Mouse (Mus musculus): ENCODE data around the gene Zdhhc22. TPM values are rescaled to one million over a fixed set of nuclear protein-coding genes. Genes with fewer than 3 reads are reported as not detected.

The Zdhhc22 gene
- polyA plus RNA-seq (2012; fragmentation: generic; extraction: Trizol), result 0.01 TPM

GRCm38 (mm10) chr12:86989890-86990754 lies at the start of gene Zdhhc22:
Gene Zdhhc22 (minus strand): TSS chr12:86990430.
- Histone ChIP-seq H3K4me2 (ENCODE audit: low read depth) (no peak within 1 kb of the TSS), H3ac (ENCODE audit: control insufficient read depth, insufficient read length) (no peak within 1 kb of the TSS), H3K79me2 (ENCODE audit: control insufficient read depth, insufficient read depth) (no peaks in the 10 kb centered on the region), H3K4me3 (no peak within 1 kb of the TSS), H3K36me3 (ENCODE audit: control insufficient read depth, insufficient read depth) (no peaks in the 10 kb centered on the region), H3K27me3 (ENCODE audit: control insufficient read depth, insufficient read depth, insufficient read length) (peaks cover 56% of the 10 kb centered on the region)
- no peak for TF ChIP-seq POLR2AphosphoS2 (IDR thresholded peaks at IDR 0.05; ENCODE audit: insufficient read length, low read depth)
- TF ChIP-seq TCF3 (IDR thresholded peaks at IDR 0.05; ENCODE audit: insufficient read length, low read depth), result no peak
- no peak for TF ChIP-seq E2F4 (IDR thresholded peaks at IDR 0.05; ENCODE audit: insufficient read depth)
- TF ChIP-seq SRF (IDR thresholded peaks at IDR 0.05; ENCODE audit: control insufficient read depth, insufficient read length, low read depth), result no peak
- TF ChIP-seq MYOG (IDR thresholded peaks at IDR 0.05; ENCODE audit: control insufficient read depth in 1 of 3, insufficient read depth in 1 of 3, insufficient read length in 2 of 3, low read depth in 2 of 3), result no peak
- TF ChIP-seq MAX (IDR thresholded peaks at IDR 0.05; ENCODE audit: low read depth), result no peak
- TF ChIP-seq POLR2A (IDR thresholded peaks at IDR 0.05; ENCODE audit: insufficient read length, low read depth), result no peak
- TF ChIP-seq USF1 (IDR thresholded peaks at IDR 0.05; ENCODE audit: low read depth), result no peak
- TF ChIP-seq REST (IDR thresholded peaks at IDR 0.05; ENCODE audit: insufficient read depth, insufficient read length), result peak; percentile 64

GRCm38 (mm10) chr12:87036631-87037030 lies 46.4 kb upstream of the Zdhhc22 start:
- Histone ChIP-seq H3K27me3 (ENCODE audit: control insufficient read depth, insufficient read depth, insufficient read length) (no peaks in the 10 kb centered on the region), H3K79me2 (ENCODE audit: control insufficient read depth, insufficient read depth) (no peaks in the 10 kb centered on the region), H3ac (ENCODE audit: control insufficient read depth, insufficient read length) (no peak overlapping the region), H3K4me3 (no peak overlapping the region), H3K4me2 (ENCODE audit: low read depth) (no peak overlapping the region), H3K36me3 (ENCODE audit: control insufficient read depth, insufficient read depth) (no peaks in the 10 kb centered on the region)
- no peak for TF ChIP-seq E2F4 (IDR thresholded peaks at IDR 0.05; ENCODE audit: insufficient read depth)
- TF ChIP-seq TCF12 (IDR thresholded peaks at IDR 0.05; ENCODE audit: insufficient read depth, poor library complexity, severe bottlenecking), result no peak
- TF ChIP-seq MAX (IDR thresholded peaks at IDR 0.05; ENCODE audit: low read depth), result no peak
- no peak for TF ChIP-seq POLR2AphosphoS2 (IDR thresholded peaks at IDR 0.05; ENCODE audit: insufficient read length, low read depth)
- no peak for TF ChIP-seq CEBPB (IDR thresholded peaks at IDR 0.05; ENCODE audit: insufficient read depth, poor library complexity, severe bottlenecking)
- TF ChIP-seq REST (IDR thresholded peaks at IDR 0.05; ENCODE audit: insufficient read depth, insufficient read length), result no peak
- TF ChIP-seq MYOG (IDR thresholded peaks at IDR 0.05; ENCODE audit: control insufficient read depth in 1 of 3, insufficient read depth in 1 of 3, insufficient read length in 2 of 3, low read depth in 2 of 3), result no peak
- TF ChIP-seq POLR2A (IDR thresholded peaks at IDR 0.05; ENCODE audit: insufficient read length, low read depth), result no peak
- TF ChIP-seq TCF3 (IDR thresholded peaks at IDR 0.05; ENCODE audit: insufficient read length, low read depth), result no peak
- TF ChIP-seq USF1 (IDR thresholded peaks at IDR 0.05; ENCODE audit: low read depth), result no peak
- no peak for TF ChIP-seq MYOD1 (IDR thresholded peaks at IDR 0.05; ENCODE audit: control insufficient read depth in 1 of 3, insufficient read length in 2 of 3, low read depth in 2 of 3)
- TF ChIP-seq SRF (IDR thresholded peaks at IDR 0.05; ENCODE audit: control insufficient read depth, insufficient read length, low read depth), result no peak

- Histone ChIP-seq H3K36me3 (ENCODE audit: control insufficient read depth, insufficient read depth) (no peaks in the 10 kb centered on the region), H3K27me3 (ENCODE audit: control insufficient read depth, insufficient read depth, insufficient read length) (peaks cover 29% of the 10 kb centered on the region), H3ac (ENCODE audit: control insufficient read depth, insufficient read length) (no peak overlapping the region), H3K4me2 (ENCODE audit: low read depth) (no peak overlapping the region), H3K4me3 (no peak overlapping the region), H3K79me2 (ENCODE audit: control insufficient read depth, insufficient read depth) (no peaks in the 10 kb centered on the region)
- no peak for TF ChIP-seq MYOG (IDR thresholded peaks at IDR 0.05; ENCODE audit: control insufficient read depth in 1 of 3, insufficient read depth in 1 of 3, insufficient read length in 2 of 3, low read depth in 2 of 3)
- no peak for TF ChIP-seq REST (IDR thresholded peaks at IDR 0.05; ENCODE audit: insufficient read depth, insufficient read length)
- no peak for TF ChIP-seq SRF (IDR thresholded peaks at IDR 0.05; ENCODE audit: control insufficient read depth, insufficient read length, low read depth)
- no peak for TF ChIP-seq MYOD1 (IDR thresholded peaks at IDR 0.05; ENCODE audit: control insufficient read depth in 1 of 3, insufficient read length in 2 of 3, low read depth in 2 of 3)
Measured at GRCm38 (mm10) chr12:87031163-87031763, 41.0 kb upstream of the Zdhhc22 start.

- H3K27me3 ChIP-seq (ENCODE audit: control insufficient read depth, insufficient read depth, insufficient read length), result peaks cover 46% of the 10 kb centered on the region
- H3K79me2 ChIP-seq (ENCODE audit: control insufficient read depth, insufficient read depth), result no peaks in the 10 kb centered on the region
- TF ChIP-seq TCF12 (IDR thresholded peaks at IDR 0.05; ENCODE audit: insufficient read depth, poor library complexity, severe bottlenecking), result no peak
- no peak for TF ChIP-seq POLR2A (IDR thresholded peaks at IDR 0.05; ENCODE audit: insufficient read length, low read depth)
- TF ChIP-seq CEBPB (IDR thresholded peaks at IDR 0.05; ENCODE audit: insufficient read depth, poor library complexity, severe bottlenecking), result no peak
- TF ChIP-seq SRF (IDR thresholded peaks at IDR 0.05; ENCODE audit: control insufficient read depth, insufficient read length, low read depth), result no peak
- no peak for TF ChIP-seq E2F4 (IDR thresholded peaks at IDR 0.05; ENCODE audit: insufficient read depth)
- TF ChIP-seq POLR2AphosphoS2 (IDR thresholded peaks at IDR 0.05; ENCODE audit: insufficient read length, low read depth), result no peak
- no peak for TF ChIP-seq MYOG (IDR thresholded peaks at IDR 0.05; ENCODE audit: control insufficient read depth in 1 of 3, insufficient read depth in 1 of 3, insufficient read length in 2 of 3, low read depth in 2 of 3)
- TF ChIP-seq USF1 (IDR thresholded peaks at IDR 0.05; ENCODE audit: low read depth), result no peak
- no peak for TF ChIP-seq TCF3 (IDR thresholded peaks at IDR 0.05; ENCODE audit: insufficient read length, low read depth)
- TF ChIP-seq REST (IDR thresholded peaks at IDR 0.05; ENCODE audit: insufficient read depth, insufficient read length), result no peak
- no peaks in the 10 kb centered on the region for H3K36me3 ChIP-seq (ENCODE audit: control insufficient read depth, insufficient read depth)
- no peak overlapping the region for H3K4me2 ChIP-seq (ENCODE audit: low read depth)
- H3ac ChIP-seq (ENCODE audit: control insufficient read depth, insufficient read length), result no peak overlapping the region
- no peak overlapping the region for H3K4me3 ChIP-seq
Measured at GRCm38 (mm10) chr12:87029251-87029976, 39.2 kb upstream of the Zdhhc22 start.
